Mouse (Mus musculus): ENCODE measurements around the gene Chrna9.

Chrna9 gene

GRCm38 (mm10) chr5:65934783-65935182 is at the start of gene Chrna9:
Gene Chrna9 (plus strand): TSS chr5:65934921.
- no peak for DNase-seq

- DNase-seq, result no peak
These were observed 48.9 kb upstream of the Chrna9 start for GRCm38 (mm10) chr5:65885699-65886443.

GRCm38 (mm10) chr5:65888102-65888501 is 46.6 kb upstream of the Chrna9 start:
- DNase-seq, result no peak

GRCm38 (mm10) chr5:65888998-65889397 is 45.7 kb upstream of the Chrna9 start:
- no peak for DNase-seq

GRCm38 (mm10) chr5:65891251-65891826 is 43.4 kb upstream of the Chrna9 start:
- DNase-seq, result no peak

GRCm38 (mm10) chr5:65895121-65895692 is 39.5 kb upstream of the Chrna9 start:
- no peak for DNase-seq

- no peak for DNase-seq
These were observed 39.0 kb upstream of the Chrna9 start for GRCm38 (mm10) chr5:65895764-65896163.

GRCm38 (mm10) chr5:65897731-65898130 is 37.0 kb upstream of the Chrna9 start:
- DNase-seq, result no peak

GRCm38 (mm10) chr5:65898683-65899082 is 36.0 kb upstream of the Chrna9 start:
- DNase-seq, result no peak

GRCm38 (mm10) chr5:65900113-65900512 is 34.6 kb upstream of the Chrna9 start:
- no peak for DNase-seq

- DNase-seq, result no peak
These were observed 33.9 kb upstream of the Chrna9 start for GRCm38 (mm10) chr5:65900862-65901265.

- no peak for DNase-seq
These were observed 32.8 kb upstream of the Chrna9 start for GRCm38 (mm10) chr5:65901868-65902418.

GRCm38 (mm10) chr5:65902811-65903210 is 31.9 kb upstream of the Chrna9 start:
- no peak for DNase-seq

- DNase-seq, result no peak
These were observed 30.2 kb upstream of the Chrna9 start for GRCm38 (mm10) chr5:65904476-65904875.

- DNase-seq, result no peak
These were observed 26.0 kb upstream of the Chrna9 start for GRCm38 (mm10) chr5:65908751-65909150.

GRCm38 (mm10) chr5:65909321-65909720 is 25.4 kb upstream of the Chrna9 start:
- no peak for DNase-seq

- DNase-seq, result no peak
These were observed 24.3 kb upstream of the Chrna9 start for GRCm38 (mm10) chr5:65910398-65910797.

GRCm38 (mm10) chr5:65911676-65912075 is 23.0 kb upstream of the Chrna9 start:
- no peak for DNase-seq

GRCm38 (mm10) chr5:65912201-65912600 is 22.5 kb upstream of the Chrna9 start:
- no peak for DNase-seq

GRCm38 (mm10) chr5:65913126-65913525 is 21.6 kb upstream of the Chrna9 start:
- no peak for DNase-seq

GRCm38 (mm10) chr5:65914342-65914741 is 20.4 kb upstream of the Chrna9 start:
- no peak for DNase-seq

GRCm38 (mm10) chr5:65916930-65917329 is 17.8 kb upstream of the Chrna9 start:
- no peak for DNase-seq

- DNase-seq, result no peak
These were observed 16.1 kb upstream of the Chrna9 start for GRCm38 (mm10) chr5:65918601-65919000.

- DNase-seq, result no peak
These were observed 15.4 kb upstream of the Chrna9 start for GRCm38 (mm10) chr5:65919326-65919725.
